ENCODE assay signal across 9 mouse cellular contexts in the genomic region with DNA sequence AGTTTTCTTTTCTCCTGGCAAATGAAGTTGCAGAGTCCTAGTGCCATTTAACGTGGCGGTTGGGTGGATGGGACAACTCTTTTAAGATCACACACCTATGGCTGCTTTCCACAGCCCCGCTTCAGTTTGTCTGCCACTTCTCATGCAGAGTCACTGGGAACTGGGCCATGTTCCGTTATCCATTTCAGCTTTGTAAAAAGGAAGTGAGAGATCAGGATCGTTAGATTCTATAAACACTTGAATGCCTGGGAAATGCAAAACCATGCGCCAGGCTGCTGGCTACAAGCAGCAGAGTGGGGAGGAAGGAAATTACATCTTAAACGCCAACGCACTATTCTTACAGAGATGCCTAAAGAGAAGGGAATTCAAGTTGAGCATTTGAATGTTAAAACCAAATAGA.
DNase-seq lines count a peak whose midpoint lies in the region; ATAC-seq lines count a peak whose summit lies in the region.
"Had no signal": no experiment of that assay in that cellular context is flagged by ENCODE, and none has a peak within 500 bp of the region (broad histone marks: within the 10 kb centered on the region; RNA-seq: fewer than 3 reads in every experiment).

No protein-coding gene starts in this region.

- DNase-seq in forebrain, embryonic 11.5 days (ENCODE audit: low spot score) = no peak
- peak; percentile 46 for DNase-seq in midbrain, embryonic 14.5 days
- no peak for DNase-seq in midbrain, embryonic 10.5 days (ENCODE audit: low spot score)
- peak; percentile 7 to 19 for DNase-seq in left cerebral cortex, adult 8-10 months (ENCODE audit: low spot score in 2 of 2)
- peak; percentile 6 to 12 for DNase-seq in right cerebral cortex, postnatal 36 days (ENCODE audit: low spot score in 2 of 2)
- DNase-seq in thymus, postnatal 0 days (ENCODE audit: low spot score) = no peak
- DNase-seq in spleen, postnatal 4 days (ENCODE audit: low spot score in 2 of 2) = no peak

- no peaks in the 10 kb centered on the region for H3K9me3 ChIP-seq in forebrain, embryonic 13.5 days (replicated peaks)
- H3K9me3 ChIP-seq in forebrain, embryonic 11.5 days (ENCODE audit: control insufficient read depth, low read length) = no peaks in the 10 kb centered on the region
- no peaks in the 10 kb centered on the region for H3K9me3 ChIP-seq in midbrain, embryonic 14.5 days (ENCODE audit: control insufficient read depth, low read length)
- no peaks in the 10 kb centered on the region for H3K9me3 ChIP-seq in midbrain, embryonic 10.5 days (replicated peaks)
- H3K9me3 ChIP-seq: limb, embryonic 12.5 days had no signal

- peak overlapping the region; percentile 12; the same call in 1 of the 2 replicates for H3K4me2 ChIP-seq in forebrain, embryonic 13.5 days
- no peak overlapping the region for H3K4me2 ChIP-seq in forebrain, embryonic 11.5 days (ENCODE audit: low read depth, low read length, severe bottlenecking)
- H3K4me2 ChIP-seq in midbrain, embryonic 14.5 days (ENCODE audit: low read length) = no peak overlapping the region
- H3K4me2 ChIP-seq: limb, embryonic 12.5 days had no signal

- H3K36me3 ChIP-seq in forebrain, embryonic 13.5 days (ENCODE audit: poor library complexity, severe bottlenecking) = no peaks in the 10 kb centered on the region
- no peaks in the 10 kb centered on the region for H3K36me3 ChIP-seq in forebrain, embryonic 11.5 days (ENCODE audit: control insufficient read depth, insufficient read depth, low read length)
- H3K36me3 ChIP-seq in midbrain, embryonic 14.5 days (ENCODE audit: control insufficient read depth, insufficient read depth, low read length) = no peaks in the 10 kb centered on the region
- no peaks in the 10 kb centered on the region for H3K36me3 ChIP-seq in midbrain, embryonic 10.5 days
- H3K36me3 ChIP-seq: limb, embryonic 12.5 days had no signal

- no peak for ATAC-seq in forebrain, embryonic 13.5 days
- no peak for ATAC-seq in forebrain, embryonic 11.5 days (replicated peaks; ENCODE audit: low FRiP score)
- no peak for ATAC-seq in midbrain, embryonic 14.5 days (ENCODE audit: low FRiP score, low TSS enrichment)

- H3K9ac ChIP-seq in forebrain, embryonic 13.5 days = no peak overlapping the region
- no peak overlapping the region for H3K9ac ChIP-seq in forebrain, embryonic 11.5 days (ENCODE audit: low read length)
- H3K9ac ChIP-seq in midbrain, embryonic 14.5 days (replicated peaks; ENCODE audit: low read length) = no peak overlapping the region
- H3K9ac ChIP-seq: limb, embryonic 12.5 days had no signal

- no peaks in the 10 kb centered on the region for H3K27me3 ChIP-seq in forebrain, embryonic 13.5 days
- no peaks in the 10 kb centered on the region for H3K27me3 ChIP-seq in forebrain, embryonic 11.5 days (ENCODE audit: control insufficient read depth, insufficient read depth, low read length)
- no peaks in the 10 kb centered on the region for H3K27me3 ChIP-seq in midbrain, embryonic 14.5 days (ENCODE audit: control insufficient read depth, insufficient read depth, low read length)
- H3K27me3 ChIP-seq in midbrain, embryonic 10.5 days (ENCODE audit: low read depth, poor library complexity, severe bottlenecking) = no peaks in the 10 kb centered on the region
- H3K27me3 ChIP-seq: limb, embryonic 12.5 days had no signal

- H3K27ac ChIP-seq in forebrain, embryonic 13.5 days = 0 out of 2 replicates have a peak overlapping the region, but pooled peaks have one; percentile 21
- no peak overlapping the region for H3K27ac ChIP-seq in forebrain, embryonic 11.5 days (ENCODE audit: low read depth, low read length)
- peak overlapping the region; percentile 45; the same call in 1 of the 2 replicates for H3K27ac ChIP-seq in midbrain, embryonic 14.5 days (replicated peaks; ENCODE audit: low read depth, low read length)
- no peak overlapping the region for H3K27ac ChIP-seq in midbrain, embryonic 10.5 days (replicated peaks)
- H3K27ac ChIP-seq: limb, embryonic 12.5 days had no signal

- H3K4me3 ChIP-seq in forebrain, embryonic 13.5 days = no peak overlapping the region
- no peak overlapping the region for H3K4me3 ChIP-seq in forebrain, embryonic 11.5 days (ENCODE audit: low read depth, low read length)
- H3K4me3 ChIP-seq in midbrain, embryonic 14.5 days (replicated peaks; ENCODE audit: low read depth, low read length) = no peak overlapping the region
- H3K4me3 ChIP-seq in midbrain, embryonic 10.5 days = no peak overlapping the region
- H3K4me3 ChIP-seq: limb, embryonic 12.5 days had no signal

- peaks cover 11% of the 10 kb centered on the region for H3K4me1 ChIP-seq in forebrain, embryonic 13.5 days
- no peaks in the 10 kb centered on the region for H3K4me1 ChIP-seq in forebrain, embryonic 11.5 days (replicated peaks; ENCODE audit: control insufficient read depth, insufficient read depth, low read length)
- 0 out of 2 replicates have a peak, but pooled peaks cover 7% of the 10 kb centered on the region for H3K4me1 ChIP-seq in midbrain, embryonic 14.5 days (ENCODE audit: control insufficient read depth, insufficient read depth, low read length)
- peaks cover 14% of the 10 kb centered on the region; the same call in 1 of the 2 replicates for H3K4me1 ChIP-seq in midbrain, embryonic 10.5 days

- WGBS in forebrain, embryonic 13.5 days = 38% methylated on average over 8 of the region's 8 CpGs
- 62% methylated on average over 8 of the region's 8 CpGs for WGBS in forebrain, embryonic 11.5 days
- WGBS in midbrain, embryonic 14.5 days = 41% methylated on average over 8 of the region's 8 CpGs
- WGBS in midbrain, embryonic 10.5 days = 71% methylated on average over 8 of the region's 8 CpGs

Comparison
In these comparisons a context has a peak if more than half of its experiments do, and no peak if none do; other contexts are left out.
1. H3K27ac ChIP-seq: peak in forebrain, embryonic 13.5 days (single experiment) and midbrain, embryonic 14.5 days (single experiment); none in forebrain, embryonic 11.5 days (single experiment) and midbrain, embryonic 10.5 days (single experiment).
2. DNase-seq: peak in midbrain, embryonic 14.5 days (single experiment), left cerebral cortex, adult 8-10 months (2 of 2) and right cerebral cortex, postnatal 36 days (2 of 2); none in forebrain, embryonic 11.5 days (single experiment), midbrain, embryonic 10.5 days (single experiment), thymus, postnatal 0 days (single experiment) and spleen, postnatal 4 days (0 of 2).